Mouse (Mus musculus) ES-Bruce4 (cell line): ENCODE measurements around the gene Rbbp7. TPM values are rescaled to one million over a fixed set of nuclear protein-coding genes. Genes with fewer than 3 reads are reported as not detected.
A peak's percentile ranks its signal among the peaks of the same experiment; 100 is the strongest.

Experiments used
- H3K27ac ChIP-seq: 2 replicates; pipeline ENCODE4 v1.5.1; 2012; ENCODE audit warnings: low read length, inconsistent platforms; ENCODE audit not compliant: insufficient read depth
- H3K27me3 ChIP-seq: 2 replicates; pipeline ENCODE4 v1.6.1; 2012; ENCODE audit warnings: mild to moderate bottlenecking, low read length, inconsistent platforms; ENCODE audit not compliant: control insufficient read depth, poor library complexity, insufficient read depth, severe bottlenecking
- H3K36me3 ChIP-seq: 2 replicates; pipeline ENCODE4 v1.6.1; 2012; ENCODE audit warnings: inconsistent platforms, mild to moderate bottlenecking, low read length, moderate library complexity; ENCODE audit not compliant: control insufficient read depth, poor library complexity, insufficient read depth, severe bottlenecking
- H3K4me1 ChIP-seq: one replicate; pipeline ENCODE4 v1.8.1; 2011; ENCODE audit warnings: low read length; ENCODE audit not compliant: control insufficient read depth, insufficient read depth
- H3K4me3 ChIP-seq: 2 replicates; pipeline ENCODE4 v1.5.1; 2011; ENCODE audit warnings: low read depth, mild to moderate bottlenecking, low read length
- H3K9ac ChIP-seq: 2 replicates; pipeline ENCODE4 v1.6.1; 2012; ENCODE audit warnings: low read depth, mild to moderate bottlenecking, inconsistent platforms; ENCODE audit not compliant: poor library complexity, severe bottlenecking
- H3K9me3 ChIP-seq: replicated peaks from 2 replicates; pipeline ENCODE4 v1.6.1; 2012; ENCODE audit warnings: mild to moderate bottlenecking, low read length, inconsistent platforms; ENCODE audit not compliant: control insufficient read depth, poor library complexity, insufficient read depth, severe bottlenecking
- CTCF ChIP-seq: IDR thresholded peaks from one replicate; pipeline ENCODE4 v1.8.1; 2011; ENCODE audit warnings: low read depth, low read length
- EP300 ChIP-seq: IDR thresholded peaks from 2 replicates; pipeline ENCODE4 v1.6.1; 2011; ENCODE audit warnings: low read depth, low read length; ENCODE audit not compliant: insufficient read depth
- POLR2A ChIP-seq: IDR thresholded peaks from one replicate; pipeline ENCODE4 v1.8.1; 2011; ENCODE audit warnings: low read length; ENCODE audit not compliant: insufficient read depth
- polyA plus RNA-seq: library from polyadenylated mRNA; stranded (reverse); fragments of >200 nt; gene quantifications from 2 replicates; pipeline ENCODE4 v1.2.4, GENCODE M21; 2011; ENCODE audit warnings: low read depth; ENCODE audit not compliant: missing spikeins, insufficient read depth, insufficient read length

Rbbp7 gene
- polyA plus RNA-seq, 1 experiment, result 560 TPM

DNA sequence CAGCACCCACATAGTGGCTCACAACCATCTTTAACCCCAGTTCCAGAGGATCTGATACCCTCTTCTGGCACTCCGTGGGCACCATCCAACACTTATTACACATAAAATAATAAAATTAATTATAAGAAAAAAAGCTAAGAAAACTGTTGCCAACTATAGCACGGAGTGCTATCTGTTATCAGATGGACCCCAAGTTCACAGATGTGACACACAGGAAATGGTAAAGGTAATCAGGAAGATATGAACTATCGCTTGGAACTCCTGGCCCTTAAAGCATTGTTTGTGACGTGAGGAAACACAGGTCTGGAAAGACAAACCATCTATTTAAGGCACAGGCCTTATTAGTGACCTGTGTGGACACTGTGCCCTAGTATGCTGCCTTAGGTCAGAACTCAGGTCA, 30.2 kb upstream of the Rbbp7 start:
- Histone ChIP-seq H3K9ac (no peak overlapping the region), H3K4me1 (peaks cover 2% of the 10 kb centered on the region), H3K27me3 (no peaks in the 10 kb centered on the region), H3K4me3 (no peak overlapping the region), H3K9me3 (no peaks in the 10 kb centered on the region), H3K27ac (no peak overlapping the region), H3K36me3 (no peaks in the 10 kb centered on the region)
- TF ChIP-seq EP300 (no peak), CTCF (no peak), POLR2A (no peak)

DNA sequence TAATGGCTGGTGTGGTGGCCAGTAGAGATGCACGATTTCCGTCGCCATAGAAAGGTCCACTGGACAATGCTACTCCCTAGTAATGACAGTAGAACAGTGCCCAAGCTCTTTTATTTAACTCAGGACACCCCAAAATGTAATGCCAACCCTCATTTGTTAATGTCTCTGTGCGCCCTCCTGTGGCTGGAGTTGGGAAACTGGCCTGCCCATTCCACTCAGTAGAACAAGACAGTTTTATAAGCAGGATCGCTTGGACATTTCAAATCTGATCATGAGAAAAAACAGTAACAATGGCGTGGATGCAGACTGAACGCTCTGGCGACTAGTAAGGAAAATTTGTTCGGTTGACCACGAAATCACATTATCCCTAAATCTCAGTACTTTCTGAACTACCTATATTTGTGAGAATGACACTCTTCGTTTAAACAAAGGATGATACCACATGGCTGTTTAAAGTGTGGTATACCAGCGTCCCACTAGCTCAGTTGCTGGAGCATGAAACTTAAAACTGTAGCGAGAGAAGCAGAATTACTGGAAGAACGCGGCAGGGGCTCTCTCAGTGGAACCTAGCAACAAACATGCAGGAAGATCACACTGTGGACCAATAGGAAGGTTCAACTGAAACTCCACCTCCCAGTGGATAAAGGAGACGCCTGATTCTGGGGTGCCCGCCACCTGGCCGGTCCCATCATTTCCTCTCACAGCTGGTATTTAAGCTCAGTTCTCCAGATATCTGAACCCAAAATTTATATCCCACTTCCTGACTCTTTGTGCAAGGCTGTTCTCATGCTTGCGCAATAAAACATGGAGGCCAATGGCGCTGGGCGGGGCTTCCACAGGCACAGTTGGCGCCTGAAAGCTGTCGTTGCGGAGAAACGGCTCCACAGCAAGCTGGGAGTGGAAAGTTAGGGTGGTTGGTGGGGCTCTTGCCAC, 24.9 kb upstream of the Rbbp7 start:
- TF ChIP-seq EP300 (no peak), POLR2A (no peak), CTCF (peak; percentile 43)
- Histone ChIP-seq H3K4me1 (peaks cover 3% of the 10 kb centered on the region), H3K9me3 (no peaks in the 10 kb centered on the region), H3K9ac (peak overlapping the region; percentile 29), H3K27ac (no peak overlapping the region), H3K4me3 (peak overlapping the region; percentile 40), H3K36me3 (no peaks in the 10 kb centered on the region), H3K27me3 (no peaks in the 10 kb centered on the region)

DNA sequence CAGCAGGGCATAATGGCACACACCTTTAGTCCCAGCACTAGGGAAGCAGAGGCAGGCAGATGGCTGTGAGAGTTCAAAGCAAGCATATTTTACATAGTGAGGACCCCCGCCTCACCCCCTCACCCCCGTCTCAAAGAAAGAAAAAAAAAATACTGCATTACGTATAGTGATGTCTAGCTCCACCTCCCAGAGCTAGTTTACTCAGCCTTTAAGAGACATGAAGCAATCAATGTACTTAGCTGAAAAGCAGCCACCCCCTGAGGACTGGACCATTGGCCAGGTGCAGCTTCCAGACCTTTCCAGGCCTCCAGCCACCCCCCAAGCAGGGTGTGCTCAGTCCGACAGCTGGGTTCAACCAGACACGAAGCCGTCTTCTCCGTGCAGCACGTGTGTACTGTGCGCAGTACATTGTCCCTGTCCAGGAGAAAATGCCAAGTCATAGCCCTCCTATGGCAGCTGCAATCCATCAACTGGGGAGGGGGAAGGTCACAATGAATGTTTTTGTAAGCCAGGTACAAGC, 24.0 kb upstream of the Rbbp7 start:
- no peak overlapping the region for H3K27ac ChIP-seq
- H3K9ac ChIP-seq, result peak overlapping the region; percentile 29
- H3K36me3 ChIP-seq, result no peaks in the 10 kb centered on the region
- H3K27me3 ChIP-seq, result no peaks in the 10 kb centered on the region
- no peak overlapping the region for H3K4me3 ChIP-seq
- TF ChIP-seq POLR2A, result no peak
- TF ChIP-seq EP300, result 0 out of 2 replicates have a peak, but pooled peaks have one; percentile 36
- H3K4me1 ChIP-seq, result peaks cover 3% of the 10 kb centered on the region
- no peaks in the 10 kb centered on the region; the same call in 1 of the 2 replicates for H3K9me3 ChIP-seq

DNA sequence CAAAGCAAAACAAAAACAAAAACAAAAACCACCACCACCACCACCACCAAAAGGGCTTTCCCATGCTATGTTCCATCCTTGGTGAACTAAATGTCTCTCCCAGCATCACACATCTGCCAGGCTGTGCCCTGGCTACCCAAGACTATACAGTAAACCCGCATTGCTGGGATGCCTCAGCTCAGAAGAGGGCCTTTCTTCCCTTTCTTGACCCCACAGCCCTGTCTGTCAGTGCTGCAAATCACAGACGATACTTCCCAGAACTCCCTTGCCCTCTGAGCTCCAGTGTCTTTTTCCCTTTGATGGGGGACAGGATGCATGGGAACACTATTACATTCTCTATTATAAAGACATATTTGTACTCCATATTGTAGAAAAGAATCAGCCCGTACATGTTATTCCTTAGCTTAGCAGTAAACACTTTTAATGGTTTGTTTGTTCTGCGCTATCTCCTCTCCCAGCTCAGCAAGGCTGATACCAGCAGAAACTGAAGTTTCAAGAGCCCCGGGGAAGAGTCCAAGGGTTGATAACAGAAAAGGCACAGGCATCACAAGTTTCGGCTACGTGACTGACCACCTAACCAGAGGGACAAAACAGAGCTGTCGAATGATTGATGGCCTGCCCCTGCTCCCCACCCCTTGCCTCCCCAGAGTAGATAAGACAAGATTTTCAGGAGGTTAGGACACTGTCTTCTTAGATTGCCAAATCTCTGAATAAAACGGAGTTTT, 11.3 kb upstream of the Rbbp7 start:
- Histone ChIP-seq H3K27ac (no peak overlapping the region), H3K4me1 (no peaks in the 10 kb centered on the region), H3K36me3 (no peaks in the 10 kb centered on the region), H3K4me3 (no peak overlapping the region), H3K9ac (no peak overlapping the region), H3K9me3 (no peaks in the 10 kb centered on the region), H3K27me3 (peaks cover 1% of the 10 kb centered on the region; the same call in 1 of the 2 replicates)
- TF ChIP-seq POLR2A (no peak), EP300 (no peak), CTCF (no peak)

DNA sequence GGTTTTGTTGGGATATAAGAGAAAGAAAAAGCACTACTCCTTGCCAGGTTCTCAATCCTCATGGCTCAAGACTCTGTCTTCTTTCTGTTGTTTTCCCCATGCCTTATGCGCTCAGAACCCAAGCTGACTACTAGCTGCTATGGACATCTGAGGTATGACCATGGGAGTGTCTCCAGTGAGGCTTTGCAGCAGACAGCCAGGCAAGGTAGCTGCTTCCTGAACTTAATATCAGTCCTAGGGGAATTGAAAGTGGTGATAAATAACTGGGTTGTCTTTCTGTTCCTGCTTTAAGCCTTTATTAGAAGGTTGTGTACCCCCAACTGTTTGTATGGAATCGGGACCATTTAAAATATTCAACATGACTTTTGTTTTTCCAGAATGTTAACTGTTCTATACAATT, 7.8 kb upstream of the Rbbp7 start:
- Histone ChIP-seq H3K36me3 (no peaks in the 10 kb centered on the region), H3K9ac (no peak overlapping the region), H3K4me1 (peaks cover 7% of the 10 kb centered on the region), H3K27me3 (peaks cover 1% of the 10 kb centered on the region; the same call in 1 of the 2 replicates), H3K4me3 (no peak overlapping the region), H3K9me3 (no peaks in the 10 kb centered on the region), H3K27ac (no peak overlapping the region)
- TF ChIP-seq CTCF (no peak), EP300 (no peak), POLR2A (no peak)

DNA sequence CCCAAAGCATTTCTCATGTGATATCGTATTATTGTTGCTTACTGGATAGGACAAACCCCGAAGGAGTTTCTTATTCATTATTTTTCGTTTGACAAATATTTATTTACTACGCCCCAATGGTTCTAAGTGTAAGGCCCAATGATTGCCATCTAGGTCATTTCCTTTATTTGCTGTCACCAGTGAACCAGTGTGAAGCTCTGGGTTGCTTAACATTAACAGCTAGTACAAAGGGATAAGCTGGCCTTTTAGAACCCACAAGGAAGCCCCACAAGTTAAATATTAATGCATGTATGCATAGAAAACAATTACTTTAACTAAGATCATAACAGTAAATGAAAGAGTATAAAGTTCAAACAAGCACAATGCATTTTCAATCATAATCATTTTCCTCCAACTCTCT, 5.9 kb upstream of the Rbbp7 start:
- no peaks in the 10 kb centered on the region for H3K9me3 ChIP-seq
- TF ChIP-seq EP300 (no peak), POLR2A (no peak), CTCF (no peak)
- peaks cover 1% of the 10 kb centered on the region; the same call in 1 of the 2 replicates for H3K27me3 ChIP-seq
- H3K4me3 ChIP-seq, result no peak overlapping the region
- no peaks in the 10 kb centered on the region for H3K36me3 ChIP-seq
- H3K9ac ChIP-seq, result no peak overlapping the region
- peaks cover 7% of the 10 kb centered on the region for H3K4me1 ChIP-seq
- H3K27ac ChIP-seq, result no peak overlapping the region
